Mouse (Mus musculus): ENCODE measurements around the gene 1110051M20Rik. TPM values are rescaled to one million over a fixed set of nuclear protein-coding genes. Genes with fewer than 3 reads are reported as not detected.
"Not testable (repeated sequence)": the region's sequence is repeated elsewhere in the genome, so short reads cannot be mapped to it uniquely, and the experiment has no call there.

Gene 1110051M20Rik
- total and polyA plus RNA-seq, 3 experiments, result 14.7 to 19.2 (median 14.9) TPM

DNA sequence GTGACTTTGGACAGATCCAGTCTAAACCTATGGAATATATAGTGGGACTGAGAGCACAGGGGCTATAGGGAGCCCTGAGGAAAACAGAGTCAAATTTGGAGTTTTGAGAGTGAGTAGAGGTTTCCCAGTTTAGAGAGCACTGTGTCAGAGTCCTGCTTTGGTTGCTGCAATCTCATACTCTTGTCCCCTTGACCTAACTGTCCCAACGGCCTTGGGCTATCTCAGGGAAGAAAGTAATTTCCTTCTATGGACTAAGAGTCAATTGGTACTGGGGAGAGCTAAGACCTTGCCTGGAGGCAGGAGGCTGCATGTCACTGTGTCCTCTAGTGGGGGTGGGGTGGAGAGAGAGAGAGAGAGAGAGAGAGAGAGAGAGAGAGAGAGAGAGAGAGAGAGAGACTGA is 185.7 kb downstream of the 1110051M20Rik start:
- DNase-seq, result peak; percentile 51

DNA sequence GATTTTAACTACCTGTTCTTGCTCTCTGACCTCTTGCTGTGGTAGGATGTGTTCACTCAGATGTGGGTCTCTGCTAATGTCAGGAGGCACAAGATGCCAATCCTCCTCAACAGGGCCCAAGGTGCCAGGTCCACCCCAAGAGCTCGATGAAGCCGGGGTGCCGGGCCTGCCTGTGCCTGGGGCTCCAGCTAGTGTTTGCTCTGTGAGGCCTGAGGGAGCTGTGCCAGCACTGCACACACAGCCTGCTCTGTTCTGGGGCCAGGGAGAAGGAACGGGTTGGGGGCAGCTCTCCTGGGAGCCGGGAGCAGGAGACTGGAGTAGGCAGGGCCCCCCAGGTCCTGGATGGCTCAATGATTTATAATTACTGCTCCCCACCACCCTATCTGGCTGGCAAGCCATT is 186.4 kb downstream of the 1110051M20Rik start:
- peak; percentile 67 for DNase-seq

DNA sequence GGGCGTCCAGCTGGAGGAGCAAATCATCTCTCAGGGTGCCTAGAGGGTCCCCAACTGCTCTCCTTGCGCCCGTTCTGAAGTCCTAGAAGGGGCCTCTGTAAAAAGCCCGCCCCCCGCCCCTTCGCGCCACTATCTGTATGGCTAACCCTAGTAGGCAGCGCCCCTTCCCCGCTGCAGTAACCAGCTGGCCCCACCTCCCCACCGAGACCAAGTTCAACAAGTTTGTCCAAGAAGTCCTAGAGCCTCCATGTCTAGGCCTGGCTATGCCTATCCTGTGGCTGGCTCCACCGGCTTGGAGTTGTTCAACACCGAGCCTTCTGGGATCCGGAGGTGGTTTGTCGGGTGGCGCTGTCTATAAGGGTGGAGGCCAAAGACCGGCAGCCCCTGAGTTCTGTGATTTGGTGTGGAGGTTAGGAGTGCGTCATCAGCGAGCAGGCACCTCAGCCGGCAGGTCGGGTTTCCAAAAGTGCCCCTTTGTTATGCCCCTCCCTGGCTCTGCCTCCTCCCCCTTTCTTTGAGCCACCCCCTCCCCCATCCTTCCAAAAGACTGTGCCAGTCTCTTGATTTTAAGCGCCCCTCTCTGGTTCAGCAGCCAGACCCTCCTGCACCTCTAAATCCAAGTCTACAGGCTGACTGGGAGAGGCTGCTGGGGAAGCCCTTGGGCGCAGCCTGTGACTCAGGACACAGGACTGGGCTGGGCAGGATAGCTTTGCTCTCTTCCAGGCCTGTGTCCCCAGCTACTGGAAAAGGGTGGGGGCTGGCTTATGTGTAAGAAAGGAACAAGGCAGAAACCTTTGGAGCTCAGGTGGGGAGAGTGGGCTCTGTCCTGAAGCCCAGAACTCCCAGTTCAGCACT is 187.2 kb downstream of the 1110051M20Rik start:
- peak; percentile 77 for DNase-seq

DNA sequence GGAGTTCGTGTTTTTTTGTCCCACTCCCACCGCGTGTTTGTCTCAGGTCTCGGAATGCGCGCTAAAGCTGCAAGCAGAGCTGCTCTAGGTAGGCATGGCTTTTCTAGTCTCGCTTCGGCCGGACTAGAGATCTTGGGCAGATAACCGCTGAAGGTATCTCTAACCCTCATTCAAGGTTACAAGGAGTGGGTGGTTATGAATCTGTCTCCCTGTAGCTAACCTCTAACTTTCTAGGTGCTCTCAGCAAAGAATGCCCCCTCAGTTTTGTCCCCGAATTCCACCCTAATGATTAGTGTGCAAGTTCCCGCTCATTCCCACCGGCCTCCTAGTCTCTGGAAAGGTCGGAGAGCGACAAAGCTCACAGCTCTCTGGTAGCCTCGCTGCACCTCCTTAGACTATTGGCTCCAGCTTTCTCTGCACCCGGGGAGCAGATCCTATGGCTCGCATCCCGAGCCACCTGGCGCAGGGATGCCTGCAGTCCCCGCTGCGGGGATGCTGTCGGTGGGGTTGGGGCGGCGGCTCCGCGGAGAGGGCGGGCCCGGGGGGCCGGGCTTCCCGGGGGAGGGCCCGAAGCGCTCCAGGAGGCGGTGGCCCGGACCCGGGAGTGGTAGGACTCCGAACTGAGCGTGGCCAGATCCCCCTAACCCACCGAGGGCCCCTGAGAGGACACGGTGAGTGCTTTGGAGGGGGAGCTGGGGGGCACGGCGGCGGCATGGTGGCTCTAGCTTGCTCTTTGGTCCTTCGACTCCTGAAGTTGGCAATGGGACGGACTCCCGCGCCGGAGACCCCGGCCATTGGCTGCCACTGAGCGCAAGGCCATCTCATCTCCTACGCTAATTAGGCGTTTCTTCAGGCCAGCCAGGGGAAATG is 188.0 kb downstream of the 1110051M20Rik start:
- DNase-seq, result peak; percentile 89

DNA sequence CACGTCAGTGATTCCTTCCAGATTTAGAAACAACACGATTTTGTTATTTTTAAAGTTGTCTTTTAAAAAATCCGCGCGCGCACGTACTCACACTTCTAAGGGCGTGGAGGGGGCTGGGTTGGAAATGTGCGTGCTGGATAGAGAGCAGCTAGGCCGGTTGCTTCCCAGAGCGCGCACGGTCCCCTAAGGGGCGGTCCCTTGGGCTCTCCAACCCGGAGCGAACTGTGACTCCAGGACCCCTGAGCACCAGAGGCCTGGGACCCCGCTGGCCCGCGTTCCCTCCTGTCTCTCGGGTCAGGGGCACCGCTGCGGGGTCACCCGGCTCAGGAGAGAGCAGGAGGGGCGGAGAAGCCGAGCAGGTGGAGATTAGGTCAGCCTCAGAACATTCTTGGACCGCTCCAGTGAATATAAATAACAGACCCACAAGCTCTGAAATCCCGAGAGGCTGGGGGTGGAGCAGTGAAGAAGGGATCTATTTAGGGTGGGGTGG is 188.8 kb downstream of the 1110051M20Rik start, which contains the start of gene Pacsin3:
Pacsin3 (plus strand) TSS at position 294 of the 490 bp plus-strand sequence.
- DNase-seq, result no peak

DNA sequence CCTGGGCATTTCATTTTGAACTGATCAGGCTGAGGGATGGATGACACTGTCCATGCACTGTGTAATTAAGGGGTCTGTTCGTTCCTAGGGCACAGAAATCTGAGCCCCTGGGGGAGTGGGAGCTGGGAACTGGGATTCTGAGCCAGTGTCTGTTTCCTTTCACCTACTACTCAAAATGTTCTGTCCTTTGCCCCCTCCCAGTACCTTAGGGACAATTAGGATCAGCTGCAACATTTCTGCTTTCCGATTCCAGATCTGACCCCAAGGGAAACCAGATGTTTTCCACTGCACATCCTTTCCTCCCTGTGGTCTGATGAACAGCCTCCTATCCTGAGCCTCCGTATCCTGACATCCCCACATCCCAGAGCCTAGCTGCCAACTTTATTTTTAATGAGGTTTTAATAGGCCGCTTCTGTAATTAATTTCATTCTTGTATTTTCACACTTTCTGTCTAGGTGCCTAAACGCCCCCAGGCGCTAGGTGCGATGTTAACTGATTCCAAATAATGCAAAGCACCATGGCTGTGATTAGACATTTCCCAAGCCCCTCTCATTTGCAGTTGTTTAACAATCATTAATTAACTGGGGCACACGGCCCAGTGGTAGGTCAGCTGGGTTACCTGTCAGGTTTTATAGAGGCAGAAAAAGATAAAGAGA is 189.7 kb downstream of the 1110051M20Rik start:
- no peak for DNase-seq

DNA sequence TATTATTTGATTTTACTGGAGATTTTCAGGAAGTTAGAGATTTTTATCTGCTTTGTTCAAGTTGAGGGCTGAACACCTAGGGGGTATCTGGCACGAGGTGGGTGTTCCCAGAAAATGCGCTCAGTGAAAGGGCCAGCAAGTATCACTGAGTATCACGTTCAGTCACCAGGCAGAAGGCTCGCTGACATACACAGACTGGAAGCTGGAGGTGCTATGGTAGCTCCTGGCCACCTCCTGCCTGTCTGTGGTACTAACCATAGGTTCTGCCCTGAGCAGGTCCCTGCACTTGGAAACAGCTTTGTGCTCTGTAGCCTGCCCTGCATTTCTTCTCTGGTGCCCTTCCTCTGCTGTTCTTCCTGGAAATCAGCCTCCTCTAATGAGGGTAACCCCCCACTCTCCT is 192.0 kb downstream of the 1110051M20Rik start:
- no peak for DNase-seq

DNA sequence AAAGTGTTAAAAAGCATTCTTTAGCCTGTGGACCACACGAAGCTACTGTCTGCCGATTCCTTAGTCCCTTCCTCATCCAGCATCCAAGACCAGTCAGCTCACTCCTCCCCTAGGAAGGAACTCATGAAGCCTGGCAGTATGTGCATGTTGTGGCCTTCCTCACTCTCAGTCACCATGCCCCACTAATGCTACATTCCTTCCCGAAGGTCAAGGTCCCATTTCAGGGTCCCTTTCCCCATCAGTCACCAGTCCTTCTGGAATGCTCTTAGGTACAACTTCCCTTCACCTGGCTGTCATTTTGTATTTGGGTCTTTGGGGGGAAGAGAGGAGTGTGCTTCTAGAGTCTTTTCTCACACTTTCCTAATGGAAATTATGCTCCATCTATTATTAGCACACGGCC is 192.5 kb downstream of the 1110051M20Rik start:
- DNase-seq, result peak; percentile 60

DNA sequence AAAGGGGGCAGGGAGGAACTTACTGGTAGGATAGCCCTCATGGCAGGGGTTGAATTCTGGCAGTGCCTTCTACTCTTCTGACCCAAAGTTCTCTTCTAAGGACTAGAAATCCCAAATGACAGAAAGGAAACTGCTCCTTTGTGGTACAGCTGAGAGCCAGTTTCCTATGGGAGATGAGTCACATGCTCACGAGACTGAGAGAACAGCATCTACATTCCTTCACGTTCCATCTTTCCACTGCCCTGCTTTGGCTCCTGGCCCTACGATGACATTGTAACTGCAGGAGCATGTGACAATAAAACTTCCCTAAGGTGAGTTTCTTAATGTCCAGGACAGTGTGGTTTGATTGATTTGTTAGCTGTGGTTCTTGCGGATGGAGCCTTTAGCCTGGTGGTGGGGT is 196.1 kb downstream of the 1110051M20Rik start:
- DNase-seq, result no peak

DNA sequence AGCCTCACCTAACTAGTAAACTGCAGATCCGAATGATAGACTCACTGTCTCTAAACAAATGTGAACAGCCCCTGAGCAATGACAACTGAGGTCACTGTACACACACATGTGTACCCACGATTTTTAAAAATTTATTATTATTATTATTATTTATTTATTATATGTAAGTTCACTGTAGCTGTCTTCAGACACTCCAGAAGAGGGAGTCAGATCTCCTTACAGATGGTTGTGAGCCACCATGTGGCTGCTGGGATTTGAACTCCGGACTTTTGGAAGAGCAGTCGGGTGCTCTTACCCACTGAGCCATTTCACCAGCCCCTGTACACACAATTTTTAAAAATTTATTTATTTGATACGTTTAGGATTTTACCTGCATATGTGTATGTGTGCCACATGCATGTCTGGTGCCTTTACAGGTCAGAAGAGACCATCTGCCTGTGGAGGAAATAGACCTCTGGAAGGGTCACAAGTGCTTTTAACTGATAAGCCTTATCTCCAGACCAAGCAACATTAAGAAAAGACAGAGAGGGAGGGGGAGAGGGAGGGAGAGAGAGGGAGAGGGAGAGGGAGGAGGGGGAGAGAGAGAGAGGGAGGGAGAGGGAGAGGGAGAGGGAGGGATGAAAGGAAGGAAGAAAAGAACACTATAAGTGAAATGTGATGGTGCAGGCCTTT is 199.8 kb downstream of the 1110051M20Rik start:
- DNase-seq, result no peak

DNA sequence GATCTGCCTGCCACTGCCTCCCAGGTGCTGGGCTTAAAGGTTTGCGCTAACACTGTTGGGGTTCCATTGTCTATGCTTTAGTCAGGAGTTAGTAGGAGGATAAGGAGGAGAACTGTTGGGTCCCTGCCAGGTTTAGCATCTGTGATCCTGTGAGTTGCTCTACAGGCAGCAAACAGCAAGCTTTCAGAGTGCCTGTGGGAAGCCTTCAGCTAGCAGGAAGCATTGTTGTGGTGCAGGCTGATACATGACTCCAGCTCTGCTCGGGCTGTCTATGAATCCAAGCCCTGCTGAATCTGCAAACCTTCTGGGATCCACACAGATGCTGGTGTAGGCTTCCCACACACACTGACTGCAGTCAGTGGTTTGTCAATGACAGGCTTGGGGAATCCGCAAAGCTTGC is 201.1 kb downstream of the 1110051M20Rik start:
- DNase-seq, result no peak

DNA sequence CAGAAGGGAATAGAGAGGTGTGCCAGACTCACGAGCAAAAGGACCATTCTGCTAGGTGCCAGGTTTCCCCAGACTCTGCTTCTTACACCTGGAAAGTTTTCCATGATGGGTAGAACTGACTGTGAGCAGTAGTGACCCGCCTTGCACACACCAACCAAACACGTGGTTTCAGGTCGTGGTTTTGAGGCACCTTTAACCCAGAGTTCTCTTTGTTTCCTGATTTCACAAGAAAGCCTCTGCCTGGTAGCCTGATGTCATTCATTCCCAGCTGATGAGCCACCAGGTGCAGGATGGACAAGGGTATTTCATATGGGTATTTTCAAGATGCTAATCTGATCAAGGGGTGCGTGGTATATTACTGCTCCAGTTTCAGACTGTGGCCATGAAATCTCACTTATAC is 202.0 kb downstream of the 1110051M20Rik start:
- no peak for DNase-seq

DNA sequence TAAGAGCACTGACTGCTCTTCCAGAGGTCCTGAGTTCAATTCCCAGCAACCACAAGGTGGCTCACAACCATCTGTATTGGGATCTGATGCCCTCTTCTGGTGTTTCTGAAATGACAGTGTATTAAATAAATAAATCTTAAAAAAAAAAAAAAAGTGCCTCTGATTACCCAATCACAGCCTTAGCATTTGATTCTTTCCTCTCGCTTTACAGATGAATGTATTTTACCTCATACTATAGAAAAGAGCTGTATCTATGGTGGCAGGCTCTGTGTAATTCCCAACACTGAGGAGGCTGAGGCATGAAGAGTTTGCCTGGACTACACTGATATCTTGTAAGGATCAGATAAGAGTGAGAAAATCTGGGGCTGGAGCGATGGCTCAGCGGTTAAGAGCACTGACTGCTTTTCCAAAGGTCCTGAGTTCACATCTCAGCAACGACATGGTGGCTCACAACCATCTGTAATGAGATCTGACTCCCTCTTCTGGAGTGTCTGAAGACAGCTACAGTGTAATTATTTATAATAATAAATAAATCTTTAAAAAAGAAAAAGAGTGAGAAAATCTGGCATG is 206.9 kb downstream of the 1110051M20Rik start:
- not testable (repeated sequence) for DNase-seq

DNA sequence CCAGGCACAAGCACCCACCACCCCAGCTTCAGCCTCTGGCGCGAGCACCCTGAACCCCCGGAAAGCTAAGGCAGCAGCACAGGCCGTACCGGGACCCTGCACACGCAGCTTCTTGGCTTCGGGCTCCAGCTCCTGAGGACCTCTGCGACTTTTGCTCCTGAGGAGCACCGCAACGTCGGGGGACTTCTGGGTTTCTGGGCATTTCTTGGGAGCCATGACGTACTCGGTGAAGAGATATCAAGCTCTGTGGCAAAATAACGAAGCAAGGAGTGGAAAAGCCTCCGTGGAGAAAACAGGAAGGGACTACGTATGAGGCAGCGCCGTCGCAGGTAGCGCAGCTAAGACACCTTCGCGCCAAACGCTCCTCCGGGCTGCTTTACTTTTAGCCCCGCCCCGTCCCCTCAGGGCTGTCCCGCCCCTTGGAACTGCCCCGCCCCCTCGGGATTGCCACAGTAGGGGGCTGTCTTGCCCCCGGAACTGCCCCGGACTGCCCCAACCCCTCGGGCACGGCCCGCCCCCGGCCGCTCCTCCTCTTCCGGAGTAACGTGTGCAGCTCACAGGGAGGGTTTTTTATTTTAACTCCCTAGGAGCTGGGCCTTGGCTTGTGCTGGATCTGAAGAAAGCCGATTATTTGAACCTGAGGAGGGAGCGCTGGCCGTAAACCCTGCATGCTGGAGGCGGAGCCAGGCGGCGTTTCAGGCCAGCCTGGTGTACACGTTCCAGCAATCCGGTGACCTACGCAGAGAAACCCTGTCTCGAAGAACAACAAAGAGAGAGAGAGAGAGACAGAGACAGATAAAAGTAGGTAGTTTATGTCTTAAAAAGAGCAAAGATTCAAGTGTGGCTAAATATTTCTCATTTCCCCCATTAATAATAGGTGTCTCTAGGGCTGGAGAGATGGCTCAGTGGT is 207.6 kb downstream of the 1110051M20Rik start, which contains the start of gene Ddb2:
Ddb2 (minus strand) TSS at position 382 of the 910 bp plus-strand sequence.
- DNase-seq, result peak; percentile 97

DNA sequence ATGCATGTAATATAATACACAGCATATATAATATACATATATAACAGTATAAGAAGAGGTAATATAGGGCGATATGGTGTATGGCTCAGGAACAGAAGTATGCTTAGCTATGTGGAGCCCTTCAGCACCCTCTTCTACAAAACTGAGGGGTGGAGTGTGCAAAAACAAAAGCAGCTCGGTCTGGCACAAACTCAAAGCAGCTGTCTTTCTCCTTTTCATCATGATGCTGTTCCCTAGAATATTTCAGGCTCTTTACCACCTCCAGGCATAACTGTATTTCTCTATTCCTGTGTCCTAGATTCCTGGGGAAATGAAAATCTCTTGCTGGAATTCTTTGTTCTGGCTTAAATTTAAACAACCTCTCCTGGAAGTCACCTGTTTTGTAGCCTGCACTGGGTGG is 214.8 kb downstream of the 1110051M20Rik start:
- no peak for DNase-seq

Small RNAs within 50 kb of the gene (microRNA-seq; reads per million reads assigned to microRNA genes)
- gene Gm22071, result 0 reads per million in 2 experiments

Other genes with a start within 250 kb of the 1110051M20Rik start
- gene Nr1h3, start 241.9 kb downstream of the 1110051M20Rik start, total RNA-seq (2021), result 10 to 100 TPM; 22.1 to 56.8 TPM
- gene Nr1h3, start 241.9 kb downstream of the 1110051M20Rik start, polyA plus RNA-seq (2012; rRNA removed), result 44.2 and 62.7 TPM in 2 replicates
- 10 to 100 TPM; 49.5 to 50.4 TPM for gene Acp2, start 241.8 kb downstream of the 1110051M20Rik start, total RNA-seq (2021)
- 28.7 and 46.6 TPM in 2 replicates for gene Acp2, start 241.8 kb downstream of the 1110051M20Rik start, polyA plus RNA-seq (2012; rRNA removed)
- 1 to 10 TPM; 8.1 to 8.3 TPM for gene Ddb2, start 207.7 kb downstream of the 1110051M20Rik start, total RNA-seq (2021)
- 12.4 and 12.5 TPM in 2 replicates for gene Ddb2, start 207.7 kb downstream of the 1110051M20Rik start, polyA plus RNA-seq (2012; rRNA removed)
- gene Pacsin3, start 188.8 kb downstream of the 1110051M20Rik start, total RNA-seq (2021), result 100 to 1,000 TPM in 1 of 2 experiments, 10 to 100 TPM in 1; 82.8 to 101 TPM
- 56.5 and 69.2 TPM in 2 replicates for gene Pacsin3, start 188.8 kb downstream of the 1110051M20Rik start, polyA plus RNA-seq (2012; rRNA removed)
- 10 to 100 TPM; 89.3 to 92.3 TPM for gene Arfgap2, start 179.7 kb downstream of the 1110051M20Rik start, total RNA-seq (2021)
- 34.1 and 53.6 TPM in 2 replicates for gene Arfgap2, start 179.7 kb downstream of the 1110051M20Rik start, polyA plus RNA-seq (2012; rRNA removed)
- gene Lrp4, start 12.8 kb upstream of the 1110051M20Rik start, total RNA-seq (2021), result 1 to 10 TPM; 3.5 to 6.5 TPM
- gene Lrp4, start 12.8 kb upstream of the 1110051M20Rik start, polyA plus RNA-seq (2012; rRNA removed), result 2.0 and 2.4 TPM in 2 replicates
- 10 to 100 TPM; 36.6 to 40.3 TPM for gene Ckap5, start 82.1 kb upstream of the 1110051M20Rik start, total RNA-seq (2021)
- 2.3 and 2.9 TPM in 2 replicates for gene Ckap5, start 82.1 kb upstream of the 1110051M20Rik start, polyA plus RNA-seq (2012; rRNA removed)
- 1 to 10 TPM in 1 of 2 experiments, under 1 TPM in 1; 0.38 to 2.9 TPM for gene F2, start 191.7 kb upstream of the 1110051M20Rik start, total RNA-seq (2021)
- 1.2 TPM in 1 of 2 replicates, not detected in the other for gene F2, start 191.7 kb upstream of the 1110051M20Rik start, polyA plus RNA-seq (2012; rRNA removed)
- gene Zfp408, start 205.1 kb upstream of the 1110051M20Rik start, total RNA-seq (2021), result 1 to 10 TPM; 8.0 to 9.6 TPM
- 18.9 and 20.5 TPM in 2 replicates for gene Zfp408, start 205.1 kb upstream of the 1110051M20Rik start, polyA plus RNA-seq (2012; rRNA removed)
- 10 to 100 TPM; 64.4 to 65.4 TPM for gene Arhgap1, start 205.2 kb upstream of the 1110051M20Rik start, total RNA-seq (2021)
- gene Arhgap1, start 205.2 kb upstream of the 1110051M20Rik start, polyA plus RNA-seq (2012; rRNA removed), result 52.9 and 65.8 TPM in 2 replicates

Measured in adrenal gland, adult 2 months (tissue).